Mouse (Mus musculus): ENCODE results near the gene Repin1.
"Not testable (repeated sequence)": the region's sequence is repeated elsewhere in the genome, so short reads cannot be mapped to it uniquely, and the experiment has no call there.

Gene Repin1

GRCm38 (mm10) chr6:48581257-48581656 is 12.4 kb upstream of the Repin1 start:
- no peak for DNase-seq

- DNase-seq, result peak; percentile 85
Observed at GRCm38 (mm10) chr6:48582037-48582436, 11.6 kb upstream of the Repin1 start.

GRCm38 (mm10) chr6:48589194-48589750 is 4.4 kb upstream of the Repin1 start, which contains the start of gene Gm45021:
Gm45021 (plus strand) TSS chr6:48589610.
- DNase-seq, result no peak

- no peak for DNase-seq
Observed at GRCm38 (mm10) chr6:48591221-48591845, 2.4 kb upstream of the Repin1 start.

GRCm38 (mm10) chr6:48591871-48592270 is 1.8 kb upstream of the Repin1 start:
- no peak for DNase-seq

GRCm38 (mm10) chr6:48594043-48594738 is 508 bp downstream of the Repin1 start:
- peak; percentile 79 for DNase-seq

GRCm38 (mm10) chr6:48595278-48595677 is 1.6 kb downstream of the Repin1 start:
- DNase-seq, result no peak

GRCm38 (mm10) chr6:48596545-48597232 is 3.0 kb downstream of the Repin1 start:
- DNase-seq, result no peak

- DNase-seq, result no peak
Observed at GRCm38 (mm10) chr6:48597233-48597625, 3.5 kb downstream of the Repin1 start.

- DNase-seq, result no peak
Observed at GRCm38 (mm10) chr6:48600594-48600993, 6.9 kb downstream of the Repin1 start.

- peak; percentile 97 for DNase-seq
Observed at GRCm38 (mm10) chr6:48601271-48602079, 7.8 kb downstream of the Repin1 start, which contains the start of gene Zfp775. Zfp775 (plus strand) TSS chr6:48602063.

- peak; percentile 50 for DNase-seq
Observed at GRCm38 (mm10) chr6:48602080-48602741, 8.5 kb downstream of the Repin1 start.

- no peak for DNase-seq
Observed at GRCm38 (mm10) chr6:48608124-48608523, 14.4 kb downstream of the Repin1 start.

GRCm38 (mm10) chr6:48609512-48609911 is 15.8 kb downstream of the Repin1 start:
- DNase-seq, result no peak

- DNase-seq, result no peak
Observed at GRCm38 (mm10) chr6:48610657-48611056, 17.0 kb downstream of the Repin1 start.

- no peak for DNase-seq
Observed at GRCm38 (mm10) chr6:48613464-48613863, 19.8 kb downstream of the Repin1 start.

- DNase-seq, result no peak
Observed at GRCm38 (mm10) chr6:48614756-48615155, 21.1 kb downstream of the Repin1 start.

- no peak for DNase-seq
Observed at GRCm38 (mm10) chr6:48620031-48620430, 26.3 kb downstream of the Repin1 start.

GRCm38 (mm10) chr6:48622186-48622843 is 28.6 kb downstream of the Repin1 start:
- DNase-seq, result not testable (repeated sequence)

GRCm38 (mm10) chr6:48623460-48623859 is 29.8 kb downstream of the Repin1 start:
- DNase-seq, result no peak

GRCm38 (mm10) chr6:48626464-48626863 is 32.8 kb downstream of the Repin1 start, which contains the start of gene AI854703:
AI854703 (plus strand) TSS chr6:48626764.
- no peak for DNase-seq

All from embryo, embryonic 11 days (tissue).